Mouse (Mus musculus): ENCODE data around the gene Esr1. TPM values are rescaled to one million over a fixed set of nuclear protein-coding genes. Genes with fewer than 3 reads are reported as not detected.

The Esr1 gene
- polyA plus RNA-seq, 1 experiment from 2014 or later = 0.58 TPM

DNA sequence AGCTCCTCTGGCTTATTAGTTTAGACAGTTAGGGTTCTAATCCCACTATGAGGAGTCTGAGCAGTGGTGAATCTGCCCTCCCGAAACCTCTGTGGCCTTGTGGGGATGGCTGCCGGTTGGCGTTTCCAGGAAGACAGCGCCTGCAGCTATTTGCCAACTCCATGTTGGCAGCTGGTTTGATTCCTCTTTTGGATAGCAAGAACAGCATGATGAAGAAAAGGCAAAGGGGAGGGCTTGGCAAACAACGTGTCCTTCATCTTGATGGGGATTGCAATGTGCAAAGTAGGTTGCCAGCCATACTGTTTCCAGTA lies 10.1 kb downstream of the Esr1 start:
- Histone ChIP-seq H3K36me3 (no peaks in the 10 kb centered on the region), H3K9me3 (replicated peaks) (no peaks in the 10 kb centered on the region), H3K27ac (no peak overlapping the region), H3K9ac (no peak overlapping the region), H3K4me1 (replicated peaks) (no peaks in the 10 kb centered on the region), H3K4me3 (no peak overlapping the region), H3K4me2 (no peak overlapping the region), H3K27me3 (no peaks in the 10 kb centered on the region)
- WGBS = 84% methylated on average over 5 of the region's 5 CpGs
- ATAC-seq (replicated peaks; ENCODE audit: insufficient number of reproducible peaks, insufficient read depth, low FRiP score, low read depth) = no peak

DNA sequence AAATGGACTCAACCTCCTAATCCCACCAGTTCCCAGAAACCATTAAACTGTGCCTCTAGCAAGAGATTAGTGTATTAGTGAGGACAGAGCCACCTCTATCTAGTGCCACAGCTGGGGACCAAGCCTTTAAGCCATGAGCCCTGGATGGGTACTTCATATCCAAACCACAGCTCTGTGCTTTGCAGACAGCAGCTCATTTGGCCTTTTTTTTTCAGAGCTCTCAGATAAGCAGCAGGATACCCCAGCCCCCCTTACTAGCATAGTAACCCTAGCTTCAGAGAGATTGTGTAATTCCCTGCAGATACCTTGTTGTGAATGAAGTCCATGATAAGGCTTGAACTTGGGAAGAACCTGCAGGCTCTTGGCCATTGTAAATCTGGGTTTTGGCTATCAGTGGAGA lies 11.9 kb downstream of the Esr1 start:
- H3K27me3 ChIP-seq = no peaks in the 10 kb centered on the region
- no peaks in the 10 kb centered on the region for H3K36me3 ChIP-seq
- no peak overlapping the region for H3K27ac ChIP-seq

DNA sequence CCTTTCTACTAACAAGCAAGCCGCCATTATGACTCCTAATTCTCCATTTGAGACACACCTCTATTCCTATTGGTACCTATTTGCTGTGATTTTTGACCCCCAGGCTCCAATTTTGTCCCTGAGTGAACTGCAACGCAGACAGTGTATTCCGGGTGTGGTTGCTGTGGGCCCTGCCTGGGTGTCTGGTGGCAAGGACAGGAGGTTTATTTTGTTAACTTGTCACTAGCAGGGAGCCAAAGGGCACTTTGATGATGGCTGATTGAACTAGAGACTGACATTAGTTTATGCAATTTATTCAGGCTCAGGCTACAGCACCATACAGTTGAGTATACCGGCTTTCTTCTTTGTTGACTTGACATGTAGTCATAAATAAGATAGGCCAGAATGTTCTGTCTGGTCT lies 13.2 kb downstream of the Esr1 start:
- no peak for ATAC-seq (replicated peaks; ENCODE audit: insufficient number of reproducible peaks, insufficient read depth, low FRiP score, low read depth)
- no peaks in the 10 kb centered on the region for H3K9me3 ChIP-seq (replicated peaks)

More for the DNA sequence above, 11.9 kb downstream of the Esr1 start:
- ATAC-seq (replicated peaks; ENCODE audit: insufficient number of reproducible peaks, insufficient read depth, low FRiP score, low read depth) = no peak
- H3K9ac ChIP-seq = no peak overlapping the region
- H3K4me3 ChIP-seq = no peak overlapping the region
- peaks cover 4% of the 10 kb centered on the region; the same call in 1 of the 2 replicates for H3K4me1 ChIP-seq (replicated peaks)
- no peak overlapping the region for H3K4me2 ChIP-seq
- H3K9me3 ChIP-seq (replicated peaks) = no peaks in the 10 kb centered on the region

DNA sequence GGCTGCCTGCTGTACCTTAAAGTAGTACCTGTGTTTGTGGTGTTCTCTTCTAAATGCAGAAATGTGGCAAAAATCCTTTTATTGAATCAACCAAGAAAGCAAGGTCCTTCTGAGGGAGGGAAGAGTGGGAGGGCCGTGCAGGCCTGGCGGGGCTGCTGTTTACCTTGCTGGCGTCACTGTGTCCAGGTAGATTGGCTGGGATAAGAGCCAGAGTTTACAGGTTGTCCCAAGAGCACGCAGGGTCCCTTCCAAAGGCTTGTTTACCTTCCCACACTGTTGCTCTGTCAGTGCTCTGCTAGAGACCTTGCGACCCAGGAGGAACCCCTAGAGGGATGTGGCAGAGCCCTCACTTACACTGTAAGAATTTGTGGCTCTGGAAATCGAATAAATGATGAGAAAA lies 13.9 kb downstream of the Esr1 start:
- no peak for ATAC-seq (replicated peaks; ENCODE audit: insufficient number of reproducible peaks, insufficient read depth, low FRiP score, low read depth)
- Histone ChIP-seq H3K4me1 (replicated peaks) (peaks cover 4% of the 10 kb centered on the region; the same call in 1 of the 2 replicates), H3K9me3 (replicated peaks) (no peaks in the 10 kb centered on the region), H3K27me3 (no peaks in the 10 kb centered on the region), H3K27ac (no peak overlapping the region), H3K36me3 (no peaks in the 10 kb centered on the region), H3K9ac (no peak overlapping the region), H3K4me2 (no peak overlapping the region), H3K4me3 (no peak overlapping the region)
- 78% methylated on average over 6 of the region's 6 CpGs for WGBS

More for the DNA sequence above, 13.2 kb downstream of the Esr1 start:
- Histone ChIP-seq H3K36me3 (no peaks in the 10 kb centered on the region), H3K9ac (no peak overlapping the region), H3K4me1 (replicated peaks) (peaks cover 4% of the 10 kb centered on the region; the same call in 1 of the 2 replicates), H3K4me3 (no peak overlapping the region), H3K27ac (no peak overlapping the region), H3K4me2 (no peak overlapping the region), H3K27me3 (no peaks in the 10 kb centered on the region)
- WGBS = 83% methylated on average over 4 of the region's 4 CpGs

DNA sequence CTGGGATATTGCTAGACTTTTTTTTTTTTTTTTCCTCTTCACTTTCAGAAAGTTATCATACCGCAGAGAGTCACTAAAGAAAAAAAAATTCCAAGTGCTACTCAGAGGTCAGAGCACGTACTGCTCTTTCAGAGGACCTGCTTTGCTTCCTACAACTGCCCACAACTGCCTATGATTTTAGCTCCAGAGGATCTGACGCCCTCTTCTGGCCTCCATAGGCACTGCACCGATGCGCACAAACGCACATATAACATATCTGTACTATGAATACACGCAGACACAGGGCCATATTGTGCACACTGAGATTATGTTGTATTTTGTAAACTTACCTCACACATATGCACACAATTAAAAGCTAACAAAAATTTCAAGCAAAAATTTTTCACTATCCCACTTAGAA lies 15.0 kb downstream of the Esr1 start:
- no peak overlapping the region for H3K4me2 ChIP-seq
- peaks cover 4% of the 10 kb centered on the region; the same call in 1 of the 2 replicates for H3K4me1 ChIP-seq (replicated peaks)
- ATAC-seq (replicated peaks; ENCODE audit: insufficient number of reproducible peaks, insufficient read depth, low FRiP score, low read depth) = no peak

DNA sequence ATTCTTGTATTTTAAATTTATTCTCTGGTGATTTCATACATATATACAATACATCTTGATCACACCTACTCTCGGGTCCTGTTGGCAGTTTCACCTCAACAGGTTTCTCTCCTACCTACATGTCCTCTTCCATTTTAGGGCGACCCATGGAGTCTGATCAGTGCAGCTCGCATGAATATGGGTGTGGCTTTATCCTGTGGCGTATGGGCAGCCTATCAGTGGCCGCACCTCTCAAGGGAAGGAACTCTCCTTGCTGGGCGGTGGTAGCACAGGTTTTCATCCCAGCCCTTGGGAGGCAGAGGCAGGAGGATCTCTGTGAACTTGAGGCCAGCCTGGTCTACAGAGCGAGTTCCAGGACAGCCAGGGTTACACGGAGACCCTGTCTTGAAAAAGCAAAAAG lies 15.6 kb downstream of the Esr1 start:
- no peaks in the 10 kb centered on the region for H3K9me3 ChIP-seq (replicated peaks)
- H3K4me1 ChIP-seq (replicated peaks) = peaks cover 4% of the 10 kb centered on the region; the same call in 1 of the 2 replicates
- no peaks in the 10 kb centered on the region for H3K27me3 ChIP-seq
- 88% methylated on average over 8 of the region's 8 CpGs for WGBS
- no peak for ATAC-seq (replicated peaks; ENCODE audit: insufficient number of reproducible peaks, insufficient read depth, low FRiP score, low read depth)
- no peak overlapping the region for H3K27ac ChIP-seq
- H3K4me3 ChIP-seq = no peak overlapping the region
- H3K36me3 ChIP-seq = no peaks in the 10 kb centered on the region
- no peak overlapping the region for H3K9ac ChIP-seq
- peak overlapping the region; percentile 29; the same call in 1 of the 2 replicates for H3K4me2 ChIP-seq

More for the DNA sequence above, 15.0 kb downstream of the Esr1 start:
- Histone ChIP-seq H3K27me3 (no peaks in the 10 kb centered on the region), H3K9ac (no peak overlapping the region), H3K9me3 (replicated peaks) (no peaks in the 10 kb centered on the region), H3K4me3 (no peak overlapping the region), H3K27ac (no peak overlapping the region), H3K36me3 (no peaks in the 10 kb centered on the region)
- 80% methylated on average over 7 of the region's 7 CpGs for WGBS

DNA sequence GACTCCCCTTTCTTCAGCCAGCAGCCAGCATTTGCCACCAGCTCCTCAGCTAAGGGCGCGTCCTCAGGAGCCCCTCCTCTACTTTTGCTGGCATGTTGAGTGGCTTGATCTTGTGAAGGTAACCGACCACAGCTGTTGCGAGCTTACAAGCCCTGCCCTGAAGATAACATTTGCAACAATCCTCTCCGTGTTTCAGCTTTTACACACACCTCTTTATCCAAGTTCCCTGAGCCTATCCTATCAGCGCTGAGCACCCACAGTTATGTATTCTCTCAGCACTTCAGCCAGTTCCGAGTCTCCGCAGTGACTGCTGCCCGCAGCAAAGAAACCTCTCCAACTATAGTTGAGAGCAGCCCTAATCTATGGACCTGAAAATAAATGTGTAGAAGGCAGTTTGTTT lies 16.0 kb downstream of the Esr1 start:
- no peaks in the 10 kb centered on the region for H3K9me3 ChIP-seq (replicated peaks)
- H3K4me2 ChIP-seq = peak overlapping the region; percentile 29; the same call in 1 of the 2 replicates
- no peak overlapping the region for H3K4me3 ChIP-seq
- no peak for ATAC-seq (replicated peaks; ENCODE audit: insufficient number of reproducible peaks, insufficient read depth, low FRiP score, low read depth)
- no peaks in the 10 kb centered on the region for H3K36me3 ChIP-seq
- H3K27me3 ChIP-seq = no peaks in the 10 kb centered on the region
- 31% methylated on average over 9 of the region's 9 CpGs for WGBS
- H3K4me1 ChIP-seq (replicated peaks) = peaks cover 4% of the 10 kb centered on the region; the same call in 1 of the 2 replicates
- no peak overlapping the region for H3K27ac ChIP-seq
- no peak overlapping the region for H3K9ac ChIP-seq

DNA sequence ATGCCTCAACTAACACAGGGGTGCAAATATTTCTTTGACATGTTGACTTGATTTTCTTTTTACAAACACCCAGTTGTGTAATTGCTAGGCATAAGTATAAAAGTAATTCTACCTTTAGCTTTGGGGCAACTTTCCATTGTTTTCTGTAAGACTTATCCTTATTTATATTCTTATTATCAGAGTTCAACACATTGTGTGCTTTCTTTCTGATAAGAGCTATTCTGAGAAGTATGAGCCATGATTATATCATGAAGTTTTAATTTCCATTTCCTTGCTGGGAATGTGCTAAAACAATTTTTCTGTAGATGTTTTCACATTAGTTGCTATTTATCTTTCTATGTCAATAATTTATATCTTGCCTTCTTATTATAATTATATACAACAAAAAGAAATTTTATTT lies 17.9 kb downstream of the Esr1 start:
- H3K4me1 ChIP-seq (replicated peaks) = peaks cover 8% of the 10 kb centered on the region; the same call in 1 of the 2 replicates
- no peak overlapping the region for H3K4me3 ChIP-seq
- H3K9me3 ChIP-seq (replicated peaks) = no peaks in the 10 kb centered on the region
- H3K27me3 ChIP-seq = no peaks in the 10 kb centered on the region
- no peak overlapping the region for H3K9ac ChIP-seq
- H3K27ac ChIP-seq = no peak overlapping the region
- no peaks in the 10 kb centered on the region for H3K36me3 ChIP-seq
- H3K4me2 ChIP-seq = no peak overlapping the region
- ATAC-seq (replicated peaks; ENCODE audit: insufficient number of reproducible peaks, insufficient read depth, low FRiP score, low read depth) = no peak

DNA sequence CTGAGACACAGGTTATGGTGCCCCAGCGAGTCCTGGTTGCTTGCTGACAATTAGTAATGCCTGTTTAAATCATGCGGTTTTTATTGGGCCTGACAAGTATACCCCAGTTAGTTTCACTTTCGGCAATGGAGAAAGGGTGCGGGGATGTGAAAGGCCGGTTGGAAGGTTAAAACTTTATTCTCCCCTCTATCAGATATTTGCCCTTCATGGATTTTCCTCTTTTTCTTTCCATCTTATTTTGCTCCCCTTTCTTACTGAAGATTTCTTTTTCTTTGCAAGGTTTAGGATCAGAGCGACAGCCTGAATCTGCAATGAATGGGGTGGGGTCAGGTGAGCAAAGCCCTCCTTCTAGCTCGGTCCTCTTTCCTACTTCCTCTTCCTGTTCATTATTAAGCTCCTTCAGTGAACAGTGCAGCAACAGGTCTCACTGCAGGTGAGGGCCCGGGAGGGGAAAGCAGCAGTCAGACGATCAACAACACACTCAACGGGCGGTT lies 20.9 kb downstream of the Esr1 start:
- Histone ChIP-seq H3K9me3 (replicated peaks) (no peaks in the 10 kb centered on the region), H3K27ac (no peak overlapping the region), H3K36me3 (no peaks in the 10 kb centered on the region), H3K4me2 (no peak overlapping the region), H3K4me3 (no peak overlapping the region), H3K4me1 (replicated peaks) (peaks cover 8% of the 10 kb centered on the region; the same call in 1 of the 2 replicates), H3K9ac (no peak overlapping the region), H3K27me3 (no peaks in the 10 kb centered on the region)
- 78% methylated on average over 11 of the region's 11 CpGs for WGBS
- ATAC-seq (replicated peaks; ENCODE audit: insufficient number of reproducible peaks, insufficient read depth, low FRiP score, low read depth) = no peak

DNA sequence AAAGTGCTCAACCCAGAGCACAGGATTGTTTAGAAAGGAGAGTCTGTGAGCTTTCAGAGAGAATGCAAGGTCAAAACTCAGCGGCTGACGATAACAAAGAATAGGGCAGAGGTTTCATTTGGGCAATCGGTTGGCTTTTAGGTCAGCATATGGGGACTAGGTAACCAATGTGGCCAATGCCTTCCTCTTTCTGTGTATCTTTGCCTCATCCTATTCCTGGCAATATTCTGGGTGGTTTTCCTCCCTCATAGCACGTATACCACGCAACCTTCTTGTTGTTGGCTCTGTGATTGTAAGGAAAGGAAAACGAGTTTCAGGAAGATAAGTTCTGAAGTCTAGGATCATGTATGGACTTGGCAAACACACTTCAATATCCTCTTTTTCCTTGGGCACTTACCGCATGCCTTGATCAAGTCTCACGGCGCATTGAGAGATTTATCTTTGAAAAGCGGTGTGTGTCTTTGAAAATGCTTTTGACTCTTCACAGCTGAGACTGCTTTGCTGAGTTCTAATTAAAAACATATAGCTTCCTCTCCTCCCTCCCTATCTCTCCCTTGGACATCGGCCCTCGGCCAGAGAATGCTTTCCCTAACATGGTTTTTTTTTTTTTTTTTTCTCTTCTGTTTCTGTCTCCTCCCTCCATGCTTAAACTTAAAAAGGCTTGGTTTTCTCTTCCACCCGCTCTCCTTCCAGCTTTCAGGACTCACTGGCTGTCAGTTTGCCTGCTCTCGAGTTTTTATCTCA lies 22.1 kb downstream of the Esr1 start:
- Histone ChIP-seq H3K36me3 (no peaks in the 10 kb centered on the region), H3K9me3 (replicated peaks) (no peaks in the 10 kb centered on the region), H3K27me3 (no peaks in the 10 kb centered on the region), H3K4me1 (replicated peaks) (0 out of 2 replicates have a peak, but pooled peaks cover 4% of the 10 kb centered on the region), H3K4me2 (peak overlapping the region; percentile 31), H3K4me3 (no peak overlapping the region), H3K27ac (no peak overlapping the region), H3K9ac (no peak overlapping the region)
- 40% methylated on average over 14 of the region's 14 CpGs for WGBS
- no peak for ATAC-seq (replicated peaks; ENCODE audit: insufficient number of reproducible peaks, insufficient read depth, low FRiP score, low read depth)

DNA sequence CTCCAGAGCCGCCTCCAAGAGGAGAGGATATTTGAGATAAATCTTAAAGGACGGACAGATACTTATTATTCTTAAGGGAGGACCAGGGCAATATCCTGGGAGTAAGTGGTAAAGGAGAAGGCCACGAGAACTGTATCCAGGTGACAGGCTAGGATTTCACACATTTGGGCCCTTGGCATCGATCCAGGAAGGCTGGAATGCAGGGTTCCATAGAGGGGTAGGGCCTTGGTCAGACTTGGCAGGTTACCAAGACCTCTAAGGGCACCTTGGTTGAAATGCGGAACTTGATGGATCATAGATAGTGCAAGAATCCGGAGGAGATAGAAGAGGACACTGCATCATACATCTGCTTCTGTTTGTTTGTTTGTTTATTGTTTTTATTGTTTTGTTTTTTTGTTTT lies 24.3 kb downstream of the Esr1 start:
- Histone ChIP-seq H3K27me3 (no peaks in the 10 kb centered on the region), H3K9ac (no peak overlapping the region), H3K4me1 (replicated peaks) (0 out of 2 replicates have a peak, but pooled peaks cover 4% of the 10 kb centered on the region), H3K36me3 (no peaks in the 10 kb centered on the region), H3K4me3 (no peak overlapping the region), H3K4me2 (no peak overlapping the region), H3K9me3 (replicated peaks) (no peaks in the 10 kb centered on the region), H3K27ac (no peak overlapping the region)
- 50% methylated on average over 6 of the region's 6 CpGs for WGBS
- no peak for ATAC-seq (replicated peaks; ENCODE audit: insufficient number of reproducible peaks, insufficient read depth, low FRiP score, low read depth)

DNA sequence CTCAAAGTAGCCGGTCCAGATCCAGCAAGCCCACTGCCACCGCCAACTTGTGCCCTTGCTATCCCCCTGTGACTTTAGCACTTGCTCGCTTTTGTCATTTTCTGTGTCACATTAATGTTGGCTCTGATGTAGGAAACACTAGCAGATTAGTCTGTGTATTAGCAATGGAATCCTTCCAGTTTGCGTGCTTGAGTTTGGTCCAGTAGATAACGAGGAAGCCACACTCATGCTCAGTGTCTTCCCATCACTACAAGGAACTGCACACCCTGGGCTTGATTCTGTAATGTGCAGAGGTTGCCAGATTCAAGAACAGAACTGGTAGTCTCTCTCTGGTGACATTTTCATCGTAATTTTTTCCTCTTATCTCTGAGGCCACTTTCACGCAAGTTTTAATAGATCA lies 34.7 kb downstream of the Esr1 start:
- ATAC-seq (replicated peaks; ENCODE audit: insufficient number of reproducible peaks, insufficient read depth, low FRiP score, low read depth) = no peak; the same call in 1 of the 2 replicates

More for the DNA sequence above, 34.7 kb downstream of the Esr1 start:
- Histone ChIP-seq H3K9me3 (replicated peaks) (no peaks in the 10 kb centered on the region), H3K27me3 (no peaks in the 10 kb centered on the region), H3K4me3 (no peak overlapping the region), H3K36me3 (no peaks in the 10 kb centered on the region), H3K4me2 (no peak overlapping the region), H3K9ac (no peak overlapping the region), H3K4me1 (replicated peaks) (no peaks in the 10 kb centered on the region), H3K27ac (no peak overlapping the region)
- 62% methylated on average over 7 of the region's 7 CpGs for WGBS

Measured in heart, embryonic 15.5 days (tissue).